Mouse (Mus musculus) forebrain, embryonic 14.5 days (tissue): ENCODE data around the gene Mgst3. TPM values are rescaled to one million over a fixed set of nuclear protein-coding genes. Genes with fewer than 3 reads are reported as not detected.

ENCODE experiments used
- ATAC-seq: fragments of 200-750 bp; cut with Nextera tagmentation; 2 replicates; pipeline ENCODE4 v1.8.0; 2017; ENCODE audit warnings: mild to moderate bottlenecking, moderate library complexity
- DNase-seq: peaks from one replicate; pipeline ENCODE4 v3.0.0-alpha.2; 2015; ENCODE audit warnings: low spot score
- H3K27ac ChIP-seq: fragments of 300-500 bp; sonication (generic); 2 replicates; pipeline ENCODE4 v1.5.1; 2014; ENCODE audit warnings: low read depth, mild to moderate bottlenecking, control low read depth, low read length, moderate library complexity
- H3K27me3 ChIP-seq: fragments of 300-500 bp; sonication (generic); replicated peaks from 2 replicates; pipeline ENCODE4 v1.6.1; 2014; ENCODE audit warnings: low read length, control low read depth, mixed read lengths; ENCODE audit not compliant: control insufficient read depth, insufficient read depth
- H3K36me3 ChIP-seq: fragments of 300-500 bp; sonication (generic); 2 replicates; pipeline ENCODE4 v1.6.1; 2014; ENCODE audit warnings: low read length, control low read depth; ENCODE audit not compliant: control insufficient read depth, insufficient read depth
- H3K4me1 ChIP-seq: fragments of 300-500 bp; sonication (generic); 2 replicates; pipeline ENCODE4 v1.6.1; 2014; ENCODE audit warnings: antibody characterized with exemption, low read length, control low read depth; ENCODE audit not compliant: control insufficient read depth, insufficient read depth
- H3K4me2 ChIP-seq: fragments of 300-500 bp; sonication (generic); 2 replicates; pipeline ENCODE4 v1.6.1; 2014; ENCODE audit warnings: mild to moderate bottlenecking, control low read depth, low read length
- H3K4me3 ChIP-seq: fragments of 300-500 bp; sonication (generic); 2 replicates; pipeline ENCODE4 v1.5.1; 2014; ENCODE audit warnings: low read depth, low read length, control low read depth
- H3K9ac ChIP-seq: fragments of 300-500 bp; sonication (generic); 2 replicates; pipeline ENCODE4 v1.6.1; 2014; ENCODE audit warnings: mild to moderate bottlenecking, low read length, control low read depth, moderate library complexity
- H3K9me3 ChIP-seq: fragments of 300-500 bp; sonication (generic); replicated peaks from 2 replicates; pipeline ENCODE4 v1.6.1; 2016; ENCODE audit warnings: low read length, control low read depth, mixed read lengths; ENCODE audit not compliant: control insufficient read depth
- WGBS: fragments of 180-500 bp; shearing (Covaris S2); extraction: QIAGEN DNeasy Blood & Tissue Kit; methylation state at CpG from one replicate; pipeline ENCODE4 v1.1.7; 2014; 5-methylcytosine and 5-hydroxymethylcytosine counted together
- polyA plus RNA-seq: library from polyadenylated mRNA; unstranded; fragments of >200 nt; fragmentation: Nextera tagmentation; extraction: Ambion mirVana; gene quantifications from 2 replicates; pipeline ENCODE4 v1.2.1, GENCODE M21; 2014

Mgst3 gene
- polyA plus RNA-seq, 1 experiment from 2014 or later: 138 TPM

GRCm38 (mm10) chr1:167391241-167391640, 2.4 kb downstream of the Mgst3 start:
- Histone ChIP-seq H3K36me3 (no peaks in the 10 kb centered on the region), H3K4me3 (no peak overlapping the region), H3K9ac (no peak overlapping the region), H3K27ac (no peak overlapping the region), H3K9me3 (no peaks in the 10 kb centered on the region), H3K27me3 (no peaks in the 10 kb centered on the region), H3K4me1 (peaks cover 6% of the 10 kb centered on the region), H3K4me2 (no peak overlapping the region)
- ATAC-seq (no peak), DNase-seq (no peak)
- 73% methylated on average over 6 of the region's 6 CpGs for WGBS

- Histone ChIP-seq H3K27me3 (no peaks in the 10 kb centered on the region), H3K4me2 (no peak overlapping the region), H3K9me3 (no peaks in the 10 kb centered on the region), H3K36me3 (no peaks in the 10 kb centered on the region), H3K4me3 (no peak overlapping the region), H3K9ac (no peak overlapping the region), H3K4me1 (peaks cover 6% of the 10 kb centered on the region), H3K27ac (no peak overlapping the region)
- ATAC-seq: no peak
- no peak for DNase-seq
- 68% methylated on average over 4 of the region's 4 CpGs for WGBS
These were observed 3.3 kb downstream of the Mgst3 start for GRCm38 (mm10) chr1:167390381-167390780.

- H3K9me3 ChIP-seq: no peaks in the 10 kb centered on the region
- H3K4me3 ChIP-seq: no peak overlapping the region
- no peaks in the 10 kb centered on the region for H3K36me3 ChIP-seq
- H3K4me2 ChIP-seq: no peak overlapping the region
- no peak overlapping the region for H3K27ac ChIP-seq
- H3K9ac ChIP-seq: no peak overlapping the region
- no peak for DNase-seq
- 88% methylated on average over 7 of the region's 7 CpGs for WGBS
- ATAC-seq: no peak
- H3K4me1 ChIP-seq: peaks cover 6% of the 10 kb centered on the region
- H3K27me3 ChIP-seq: no peaks in the 10 kb centered on the region
These were observed 4.1 kb downstream of the Mgst3 start for GRCm38 (mm10) chr1:167389584-167389983.

GRCm38 (mm10) chr1:167388571-167388970, 5.1 kb downstream of the Mgst3 start:
- H3K4me1 ChIP-seq: peaks cover 6% of the 10 kb centered on the region
- DNase-seq (no peak), ATAC-seq (no peak)
- WGBS: 81% methylated on average over 6 of the region's 6 CpGs
- H3K4me2 ChIP-seq: no peak overlapping the region
- H3K4me3 ChIP-seq: no peak overlapping the region
- H3K27ac ChIP-seq: no peak overlapping the region
- no peaks in the 10 kb centered on the region for H3K36me3 ChIP-seq
- H3K27me3 ChIP-seq: no peaks in the 10 kb centered on the region
- no peaks in the 10 kb centered on the region for H3K9me3 ChIP-seq
- no peak overlapping the region for H3K9ac ChIP-seq

- ATAC-seq (no peak), DNase-seq (no peak)
- Histone ChIP-seq H3K9ac (no peak overlapping the region), H3K27ac (no peak overlapping the region), H3K9me3 (no peaks in the 10 kb centered on the region), H3K36me3 (no peaks in the 10 kb centered on the region), H3K4me1 (peaks cover under 1% of the 10 kb centered on the region), H3K4me3 (no peak overlapping the region), H3K27me3 (no peaks in the 10 kb centered on the region), H3K4me2 (no peak overlapping the region)
- 83% methylated on average over 3 of the region's 3 CpGs for WGBS
These were observed 5.8 kb downstream of the Mgst3 start for GRCm38 (mm10) chr1:167387796-167388195.

GRCm38 (mm10) chr1:167387310-167387709, 6.3 kb downstream of the Mgst3 start:
- Histone ChIP-seq H3K27ac (no peak overlapping the region), H3K27me3 (no peaks in the 10 kb centered on the region), H3K4me2 (no peak overlapping the region), H3K9ac (no peak overlapping the region), H3K4me3 (no peak overlapping the region), H3K4me1 (no peaks in the 10 kb centered on the region), H3K9me3 (no peaks in the 10 kb centered on the region), H3K36me3 (no peaks in the 10 kb centered on the region)
- DNase-seq (no peak), ATAC-seq (no peak)
- WGBS: 88% methylated on average over 2 of the region's 2 CpGs

GRCm38 (mm10) chr1:167386466-167386865, 7.2 kb downstream of the Mgst3 start:
- no peaks in the 10 kb centered on the region for H3K27me3 ChIP-seq
- H3K9me3 ChIP-seq: no peaks in the 10 kb centered on the region
- 54% methylated on average over 1 of the region's 2 CpGs for WGBS
- no peak overlapping the region for H3K4me2 ChIP-seq
- H3K4me3 ChIP-seq: no peak overlapping the region
- H3K36me3 ChIP-seq: no peaks in the 10 kb centered on the region
- H3K9ac ChIP-seq: no peak overlapping the region
- ATAC-seq (no peak), DNase-seq (no peak)
- H3K4me1 ChIP-seq: no peaks in the 10 kb centered on the region
- H3K27ac ChIP-seq: no peak overlapping the region

GRCm38 (mm10) chr1:167385636-167386035, 8.0 kb downstream of the Mgst3 start:
- no peak overlapping the region for H3K4me3 ChIP-seq

GRCm38 (mm10) chr1:167385211-167385610, 8.4 kb downstream of the Mgst3 start:
- H3K4me1 ChIP-seq: no peaks in the 10 kb centered on the region
- H3K27me3 ChIP-seq: no peaks in the 10 kb centered on the region
- no peak overlapping the region for H3K4me2 ChIP-seq
- H3K36me3 ChIP-seq: no peaks in the 10 kb centered on the region
- ATAC-seq (no peak), DNase-seq (no peak)
- H3K9me3 ChIP-seq: no peaks in the 10 kb centered on the region
- no peak overlapping the region for H3K9ac ChIP-seq
- no peak overlapping the region for H3K4me3 ChIP-seq
- no peak overlapping the region for H3K27ac ChIP-seq
- 90% methylated on average over 2 of the region's 2 CpGs for WGBS

More at GRCm38 (mm10) chr1:167385636-167386035, 8.0 kb downstream of the Mgst3 start:
- no peaks in the 10 kb centered on the region for H3K36me3 ChIP-seq
- 60% methylated on average over 5 of the region's 5 CpGs for WGBS
- no peaks in the 10 kb centered on the region for H3K9me3 ChIP-seq
- H3K4me1 ChIP-seq: no peaks in the 10 kb centered on the region
- H3K27me3 ChIP-seq: no peaks in the 10 kb centered on the region
- no peak overlapping the region for H3K27ac ChIP-seq
- no peak overlapping the region for H3K9ac ChIP-seq
- no peak overlapping the region for H3K4me2 ChIP-seq
- DNase-seq (no peak), ATAC-seq (no peak)
